Mouse (Mus musculus) limb, embryonic 15.5 days (tissue): ENCODE measurements around the gene Gm4969. TPM values are rescaled to one million over a fixed set of nuclear protein-coding genes. Genes with fewer than 3 reads are reported as not detected.

Experiments used
- ATAC-seq: fragments of 200-750 bp; cut with Nextera tagmentation; 2 replicates; pipeline ENCODE4 v1.8.0; 2017; ENCODE audit warnings: low read depth, moderate TSS enrichment; ENCODE audit not compliant: insufficient number of reproducible peaks, low FRiP score, low TSS enrichment
- H3K27ac ChIP-seq: fragments of 300-500 bp; sonication (generic); 2 replicates; pipeline ENCODE4 v1.5.1; 2015; ENCODE audit warnings: moderate library complexity, mild to moderate bottlenecking, inconsistent platforms
- H3K27me3 ChIP-seq: fragments of 300-500 bp; sonication (generic); 2 replicates; pipeline ENCODE4 v1.6.1; 2015; ENCODE audit warnings: inconsistent platforms
- H3K36me3 ChIP-seq: fragments of 300-500 bp; sonication (generic); 2 replicates; pipeline ENCODE4 v1.6.1; 2015; ENCODE audit warnings: inconsistent platforms
- H3K4me1 ChIP-seq: fragments of 300-500 bp; sonication (generic); 2 replicates; pipeline ENCODE4 v1.6.1; 2015; ENCODE audit warnings: inconsistent platforms
- H3K4me2 ChIP-seq: fragments of 300-500 bp; sonication (generic); 2 replicates; pipeline ENCODE4 v1.6.1; 2015; ENCODE audit warnings: mild to moderate bottlenecking, inconsistent platforms
- H3K4me3 ChIP-seq: fragments of 300-500 bp; sonication (generic); 2 replicates; pipeline ENCODE4 v1.5.1; 2015; ENCODE audit warnings: mild to moderate bottlenecking, inconsistent platforms
- H3K9ac ChIP-seq: fragments of 300-500 bp; sonication (generic); 2 replicates; pipeline ENCODE4 v1.6.1; 2015; ENCODE audit warnings: inconsistent platforms
- H3K9me3 ChIP-seq: fragments of 300-500 bp; sonication (generic); 2 replicates; pipeline ENCODE4 v1.6.1; 2016; ENCODE audit warnings: inconsistent platforms
- WGBS: fragments of 180-500 bp; shearing (Covaris S2); methylation state at CpG from one replicate; pipeline ENCODE4 v1.1.7; 2015; 5-methylcytosine and 5-hydroxymethylcytosine counted together
- microRNA-seq: library from miRNA; unstranded; fragments of <30 nt; microRNA quantifications from one replicate; pipeline ENCODE4, GENCODE M21; 2016
- polyA plus RNA-seq: library from polyadenylated mRNA; unstranded; fragments of >200 nt; fragmentation: Nextera tagmentation; extraction: Ambion mirVana; gene quantifications from 2 replicates; pipeline ENCODE4 v1.2.1, GENCODE M21; 2015

Gene Gm4969
- polyA plus RNA-seq, 1 experiment from 2014 or later = 2.6 TPM

- no peaks in the 10 kb centered on the region for H3K27me3 ChIP-seq
- peaks cover 18% of the 10 kb centered on the region for H3K36me3 ChIP-seq
- no peak overlapping the region for H3K9ac ChIP-seq
- peaks cover 10% of the 10 kb centered on the region for H3K4me1 ChIP-seq
- WGBS = 84% methylated on average over 10 of the region's 10 CpGs
- no peak overlapping the region for H3K4me2 ChIP-seq
- H3K4me3 ChIP-seq = no peak overlapping the region
- ATAC-seq = no peak
- no peaks in the 10 kb centered on the region for H3K9me3 ChIP-seq
- no peak overlapping the region for H3K27ac ChIP-seq
Observed at GRCm38 (mm10) chr7:19057405-19057804, 60.8 kb downstream of the Gm4969 start.

- no peak overlapping the region for H3K4me2 ChIP-seq
- H3K27me3 ChIP-seq = no peaks in the 10 kb centered on the region
- H3K36me3 ChIP-seq = peaks cover 41% of the 10 kb centered on the region
- no peak overlapping the region for H3K9ac ChIP-seq
- ATAC-seq = no peak
- 90% methylated on average over 8 of the region's 8 CpGs for WGBS
- no peaks in the 10 kb centered on the region for H3K9me3 ChIP-seq
- H3K4me1 ChIP-seq = peaks cover 10% of the 10 kb centered on the region
- no peak overlapping the region for H3K27ac ChIP-seq
- H3K4me3 ChIP-seq = no peak overlapping the region
Observed at GRCm38 (mm10) chr7:19055108-19055507, 63.1 kb downstream of the Gm4969 start.

GRCm38 (mm10) chr7:19054777-19055076, 63.4 kb downstream of the Gm4969 start:
- H3K4me1 ChIP-seq = peaks cover 10% of the 10 kb centered on the region
- H3K27me3 ChIP-seq = no peaks in the 10 kb centered on the region
- ATAC-seq = no peak
- no peaks in the 10 kb centered on the region for H3K9me3 ChIP-seq
- 66% methylated on average over 9 of the region's 9 CpGs for WGBS
- peak overlapping the region; percentile 27 for H3K4me2 ChIP-seq
- no peak overlapping the region for H3K27ac ChIP-seq
- H3K4me3 ChIP-seq = no peak overlapping the region
- no peak overlapping the region for H3K9ac ChIP-seq
- H3K36me3 ChIP-seq = peaks cover 45% of the 10 kb centered on the region

- H3K4me3 ChIP-seq = no peak within 1 kb of the TSS
- H3K27ac ChIP-seq = no peak within 1 kb of the TSS
Observed at GRCm38 (mm10) chr7:19054047-19054776, 64.0 kb downstream of the Gm4969 start, which contains the start of gene Rsph6a. Gene Rsph6a (plus strand): TSS chr7:19054690.

GRCm38 (mm10) chr7:19053136-19053532, 65.0 kb downstream of the Gm4969 start:
- 89% methylated on average over 7 of the region's 7 CpGs for WGBS
- ATAC-seq = no peak
- Histone ChIP-seq H3K9me3 (no peaks in the 10 kb centered on the region), H3K4me3 (no peak overlapping the region), H3K4me2 (no peak overlapping the region), H3K4me1 (peaks cover 10% of the 10 kb centered on the region), H3K36me3 (peaks cover 61% of the 10 kb centered on the region), H3K27me3 (no peaks in the 10 kb centered on the region), H3K27ac (no peak overlapping the region), H3K9ac (no peak overlapping the region)

More at GRCm38 (mm10) chr7:19054047-19054776, 64.0 kb downstream of the Gm4969 start, which contains the start of gene Rsph6a:
- WGBS = 28% methylated on average over 33 of the region's 33 CpGs
- no peak for ATAC-seq
- peaks cover 10% of the 10 kb centered on the region for H3K4me1 ChIP-seq
- H3K27me3 ChIP-seq = no peaks in the 10 kb centered on the region
- no peaks in the 10 kb centered on the region for H3K9me3 ChIP-seq
- H3K4me2 ChIP-seq = peak within 1 kb of the TSS; percentile 27
- H3K9ac ChIP-seq = no peak within 1 kb of the TSS
- H3K36me3 ChIP-seq = peaks cover 50% of the 10 kb centered on the region

- Histone ChIP-seq H3K4me2 (no peak overlapping the region), H3K36me3 (peaks cover 66% of the 10 kb centered on the region), H3K4me1 (peaks cover 10% of the 10 kb centered on the region), H3K27ac (no peak overlapping the region), H3K9me3 (no peaks in the 10 kb centered on the region), H3K9ac (no peak overlapping the region), H3K27me3 (no peaks in the 10 kb centered on the region), H3K4me3 (no peak overlapping the region)
- 85% methylated on average over 15 of the region's 15 CpGs for WGBS
- no peak for ATAC-seq
Observed at GRCm38 (mm10) chr7:19052345-19053135, 65.6 kb downstream of the Gm4969 start.

GRCm38 (mm10) chr7:19051161-19051560, 67.0 kb downstream of the Gm4969 start:
- ATAC-seq = no peak
- WGBS = 70% methylated on average over 4 of the region's 4 CpGs
- Histone ChIP-seq H3K4me2 (no peak overlapping the region), H3K27me3 (no peaks in the 10 kb centered on the region), H3K4me3 (no peak overlapping the region), H3K9ac (no peak overlapping the region), H3K4me1 (peaks cover 10% of the 10 kb centered on the region), H3K27ac (no peak overlapping the region), H3K9me3 (no peaks in the 10 kb centered on the region), H3K36me3 (peaks cover 80% of the 10 kb centered on the region)

GRCm38 (mm10) chr7:19050172-19050571, 68.0 kb downstream of the Gm4969 start:
- Histone ChIP-seq H3K4me2 (no peak overlapping the region), H3K4me3 (no peak overlapping the region), H3K27ac (no peak overlapping the region), H3K27me3 (no peaks in the 10 kb centered on the region), H3K4me1 (peaks cover 10% of the 10 kb centered on the region), H3K36me3 (peaks cover 87% of the 10 kb centered on the region), H3K9me3 (no peaks in the 10 kb centered on the region), H3K9ac (no peak overlapping the region)
- no peak for ATAC-seq
- WGBS = 86% methylated on average over 8 of the region's 8 CpGs

- peaks cover 94% of the 10 kb centered on the region for H3K36me3 ChIP-seq
- 87% methylated on average over 5 of the region's 5 CpGs for WGBS
Observed at GRCm38 (mm10) chr7:19049252-19049651, 68.9 kb downstream of the Gm4969 start.

More at GRCm38 (mm10) chr7:19049252-19049651, 68.9 kb downstream of the Gm4969 start:
- ATAC-seq = no peak
- Histone ChIP-seq H3K27ac (no peak overlapping the region), H3K4me3 (no peak overlapping the region), H3K27me3 (no peaks in the 10 kb centered on the region), H3K4me1 (peaks cover 6% of the 10 kb centered on the region), H3K9me3 (no peaks in the 10 kb centered on the region), H3K9ac (no peak overlapping the region), H3K4me2 (no peak overlapping the region)

Small RNA genes lying within 50 kb of the gene (microRNA-seq; reads per million reads assigned to microRNA genes)
- gene Mir3100 = not detected

Other genes with a start within 250 kb of the Gm4969 start
- gene Pglyrp1, start 247.0 kb downstream of the Gm4969 start, polyA plus RNA-seq = 2.4 and 3.2 TPM in 2 replicates
- gene Ccdc61, start 208.0 kb downstream of the Gm4969 start, polyA plus RNA-seq = 28.0 TPM in 2 replicates
- gene Nova2, start 192.5 kb downstream of the Gm4969 start, polyA plus RNA-seq = 0.36 and 0.68 TPM in 2 replicates
- gene Nanos2, start 131.0 kb downstream of the Gm4969 start, polyA plus RNA-seq = not detected in 2 replicates
- gene Mypop, start 127.1 kb downstream of the Gm4969 start, polyA plus RNA-seq = 5.2 and 5.3 TPM in 2 replicates
- gene Irf2bp1, start 114.3 kb downstream of the Gm4969 start, polyA plus RNA-seq = 24.0 and 26.1 TPM in 2 replicates
- gene Foxa3, start 94.8 kb downstream of the Gm4969 start, polyA plus RNA-seq = 3.8 and 3.9 TPM in 2 replicates
- gene Sympk, start 94.0 kb downstream of the Gm4969 start, polyA plus RNA-seq = 28.8 and 32.7 TPM in 2 replicates
- gene Rsph6a, start 63.7 kb downstream of the Gm4969 start, polyA plus RNA-seq = not detected in 2 replicates
- gene Dmwd, start 42.1 kb downstream of the Gm4969 start, polyA plus RNA-seq = 15.0 and 15.5 TPM in 2 replicates
- gene Dmpk, start 34.5 kb downstream of the Gm4969 start, polyA plus RNA-seq = 32.5 and 64.0 TPM in 2 replicates
- 11.5 and 13.5 TPM in 2 replicates for gene Six5, start 23.8 kb downstream of the Gm4969 start, polyA plus RNA-seq
- 16.1 and 16.9 TPM in 2 replicates for gene Fbxo46, start 1.5 kb upstream of the Gm4969 start, polyA plus RNA-seq
- gene Qpctl, start 30.9 kb upstream of the Gm4969 start, polyA plus RNA-seq = 13.7 and 13.8 TPM in 2 replicates
- gene Snrpd2, start 31.4 kb upstream of the Gm4969 start, polyA plus RNA-seq = 124 and 130 TPM in 2 replicates
- gene Gipr, start 47.8 kb upstream of the Gm4969 start, polyA plus RNA-seq = 1.0 and 1.2 TPM in 2 replicates
- gene Eml2, start 58.1 kb upstream of the Gm4969 start, polyA plus RNA-seq = 8.7 and 12.8 TPM in 2 replicates
- gene Gpr4, start 94.2 kb upstream of the Gm4969 start, polyA plus RNA-seq = 2.4 and 3.0 TPM in 2 replicates
- gene Opa3, start 110.0 kb upstream of the Gm4969 start, polyA plus RNA-seq = 28.4 and 31.5 TPM in 2 replicates
- gene Vasp, start 153.4 kb upstream of the Gm4969 start, polyA plus RNA-seq = 73.8 and 84.0 TPM in 2 replicates
- gene Ppm1n, start 161.7 kb upstream of the Gm4969 start, polyA plus RNA-seq = 0.16 and 0.19 TPM in 2 replicates
- gene Rtn2, start 164.3 kb upstream of the Gm4969 start, polyA plus RNA-seq = 21.4 and 48.2 TPM in 2 replicates
- gene Fosb, start 191.7 kb upstream of the Gm4969 start, polyA plus RNA-seq = 0.29 and 0.41 TPM in 2 replicates
- gene Ercc1, start 226.4 kb upstream of the Gm4969 start, polyA plus RNA-seq = 75.7 and 75.9 TPM in 2 replicates
- 32.9 and 34.2 TPM in 2 replicates for gene Cd3eap, start 241.1 kb upstream of the Gm4969 start, polyA plus RNA-seq
- 20.0 and 24.8 TPM in 2 replicates for gene Ppp1r13l, start 241.4 kb upstream of the Gm4969 start, polyA plus RNA-seq